In the genomic region with DNA sequence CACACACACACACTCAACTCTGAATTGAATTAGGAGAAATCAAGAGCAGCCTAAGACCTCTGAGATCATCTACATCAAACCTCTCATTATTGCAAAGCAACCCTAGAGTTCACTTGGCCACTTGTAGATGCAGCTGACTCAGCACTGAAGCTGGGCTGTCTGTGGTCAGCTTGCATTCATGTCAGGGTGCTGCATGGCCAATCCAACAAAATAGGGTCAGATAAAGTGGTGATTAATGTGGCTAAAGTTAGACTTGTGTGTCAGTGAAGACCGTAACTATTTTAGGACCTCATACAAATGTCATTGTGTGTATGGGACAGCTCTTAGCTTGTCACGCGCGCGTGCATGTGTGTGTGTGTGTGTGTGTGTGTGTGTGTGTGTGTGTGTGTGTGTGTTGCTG, we compare ENCODE assay signal across 27 mouse cellular contexts. TPM values are rescaled to one million over a fixed set of nuclear protein-coding genes. Genes with fewer than 3 reads are reported as not detected.
DNase-seq lines count a peak whose midpoint lies in the region; ATAC-seq and TF ChIP-seq lines count a peak whose summit lies in the region.
"Had no signal": no experiment of that assay in that cellular context is flagged by ENCODE, and none has a peak within 500 bp of the region (broad histone marks: within the 10 kb centered on the region; RNA-seq: fewer than 3 reads in every experiment).

No protein-coding gene starts in this region.

- H3K4me3 ChIP-seq in megakaryocyte, embryonic 14.5 days (replicated peaks), result peak overlapping the region; percentile 10
- H3K4me3 ChIP-seq in embryonic fibroblast, embryonic 13.5 days (ENCODE audit: insufficient read depth, low read length), result no peak overlapping the region
- H3K4me3 ChIP-seq in myocyte, result no peak overlapping the region
- H3K4me3 ChIP-seq: embryonic facial prominence, embryonic 10.5 days; forebrain, embryonic 10.5 days; kidney, embryonic 15.5 days; limb, embryonic 10.5 days; neural tube, embryonic 13.5 days; stomach, embryonic 15.5 days had no signal

- TF ChIP-seq POLR2A in embryonic fibroblast, embryonic 13.5 days (IDR thresholded peaks at IDR 0.05; ENCODE audit: low read depth, low read length), result no peak
- TF ChIP-seq POLR2A in myocyte (IDR thresholded peaks at IDR 0.05; ENCODE audit: insufficient read length, low read depth), result no peak

- peaks cover 75% of the 10 kb centered on the region for H3K4me1 ChIP-seq in megakaryocyte, embryonic 14.5 days
- H3K4me1 ChIP-seq in embryonic fibroblast, embryonic 13.5 days (ENCODE audit: control insufficient read depth, insufficient read depth, low read length), result peaks cover 7% of the 10 kb centered on the region
- H3K4me1 ChIP-seq: forebrain, embryonic 10.5 days; limb, embryonic 10.5 days; neural tube, embryonic 13.5 days; stomach, embryonic 15.5 days had no signal

- H3K4me2 ChIP-seq in myocyte (ENCODE audit: low read depth), result peak overlapping the region; percentile 45
- H3K4me2 ChIP-seq: kidney, embryonic 15.5 days; neural tube, embryonic 13.5 days; stomach, embryonic 15.5 days had no signal

- peak overlapping the region; percentile 88 for H3K27ac ChIP-seq in embryonic fibroblast, embryonic 13.5 days (ENCODE audit: insufficient read depth, low read length)
- H3K27ac ChIP-seq: embryonic facial prominence, embryonic 10.5 days; forebrain, embryonic 10.5 days; hindbrain, postnatal 0 days; kidney, embryonic 15.5 days; limb, embryonic 10.5 days; neural tube, embryonic 13.5 days; stomach, embryonic 15.5 days had no signal

- H3K9me3 ChIP-seq in megakaryocyte, embryonic 14.5 days, result no peaks in the 10 kb centered on the region
- H3K9me3 ChIP-seq: forebrain, embryonic 10.5 days; G1E; kidney, embryonic 15.5 days; limb, embryonic 10.5 days; neural tube, embryonic 13.5 days; stomach, embryonic 15.5 days had no signal

- intact Hi-C loops in heart, postnatal 25 days (cut with DNase I), result no loop called here

- ATAC-seq in megakaryocyte, adult 5-6 weeks (ENCODE audit: poor library complexity, severe bottlenecking), result no peak
- no peak for ATAC-seq in inflammation-experienced regulatory T-cells, adult 6 months
- ATAC-seq: forebrain, embryonic 16.5 days; hindbrain, postnatal 0 days; intestine, postnatal 0 days; lung, postnatal 0 days had no signal

- no peak overlapping the region for H3ac ChIP-seq in myocyte (ENCODE audit: control insufficient read depth, insufficient read length)

- TF ChIP-seq CTCF in embryonic fibroblast, embryonic 13.5 days (IDR thresholded peaks at IDR 0.05; ENCODE audit: borderline replicate concordance, insufficient read depth, low read length), result no peak

- no peaks in the 10 kb centered on the region for H3K27me3 ChIP-seq in megakaryocyte, embryonic 14.5 days (replicated peaks)
- H3K27me3 ChIP-seq in myocyte (ENCODE audit: control insufficient read depth, insufficient read depth, insufficient read length), result no peaks in the 10 kb centered on the region
- H3K27me3 ChIP-seq: kidney, embryonic 15.5 days; neural tube, embryonic 13.5 days; stomach, embryonic 15.5 days had no signal

- DNase-seq in heart, adult 11 months, result peak; percentile 61
- DNase-seq in heart, postnatal 25 days (ENCODE audit: low spot score), result no peak
- DNase-seq in spleen, postnatal 14 days (ENCODE audit: low spot score in 2 of 2), result no peak
- DNase-seq: adrenal gland, postnatal 25 days; cerebellum, adult 9-10 months; gastrocnemius, postnatal 10 days; midbrain, embryonic 14.5 days; thymus, adult 18-20 months; thymus, postnatal 36 days had no signal

- no peaks in the 10 kb centered on the region for H3K79me2 ChIP-seq in myocyte (ENCODE audit: control insufficient read depth, insufficient read depth)

- no peaks in the 10 kb centered on the region for H3K36me3 ChIP-seq in megakaryocyte, embryonic 14.5 days (replicated peaks; ENCODE audit: low read length)
- H3K36me3 ChIP-seq in myocyte (ENCODE audit: control insufficient read depth, insufficient read depth), result no peaks in the 10 kb centered on the region
- H3K36me3 ChIP-seq: embryonic facial prominence, embryonic 10.5 days; forebrain, embryonic 10.5 days; G1E; kidney, embryonic 15.5 days; limb, embryonic 10.5 days; neural tube, embryonic 13.5 days; stomach, embryonic 15.5 days had no signal

TF ChIP-seq in myocyte, 11 proteins besides CTCF, POLR2A, EP300 and RAD21:
- TF ChIP-seq REST (IDR thresholded peaks at IDR 0.05; ENCODE audit: insufficient read depth, insufficient read length) (no peak), MYOG (IDR thresholded peaks at IDR 0.05; ENCODE audit: control insufficient read depth in 1 of 3, insufficient read depth in 1 of 3, insufficient read length in 2 of 3, low read depth in 2 of 3) (peak in 1 of 3 experiments; percentile 4), SRF (IDR thresholded peaks at IDR 0.05; ENCODE audit: control insufficient read depth, insufficient read length, low read depth) (no peak), CEBPB (IDR thresholded peaks at IDR 0.05; ENCODE audit: insufficient read depth, poor library complexity, severe bottlenecking) (no peak), MYOD1 (IDR thresholded peaks at IDR 0.05; ENCODE audit: control insufficient read depth in 1 of 3, insufficient read length in 2 of 3, low read depth in 2 of 3) (no peak), USF1 (IDR thresholded peaks at IDR 0.05; ENCODE audit: low read depth) (no peak)

RNA-seq across cellular contexts. Expression of gene Cdcp1, which starts 28.2 kb away (rescaled TPM):
- total RNA-seq in heart, postnatal 25 days (2021), result under 1 TPM; 0.08 TPM
- 0.91 TPM in 1 of 2 replicates, not detected in the other for polyA plus RNA-seq in megakaryocyte, embryonic 14.5 days (2012; ENCODE audit: insufficient read depth, low replicate concordance)
- total RNA-seq in megakaryocyte, adult 5-6 weeks (2015), result not detected in 2 replicates
- not detected in 2 replicates for total RNA-seq in megakaryocyte, adult 5-6 weeks (2017)
- not detected in 2 replicates for polyA plus RNA-seq in embryonic fibroblast, embryonic 13.5 days (2011; ENCODE audit: insufficient read length, low read depth, missing spikeins)
- not detected for polyA plus RNA-seq in myocyte (2012; fragmentation: generic; extraction: Trizol)
- 1 to 10 TPM in 2 of 3 experiments, under 1 TPM in 1; 0.35 to 1.5 (median 1.3) TPM for polyA plus RNA-seq in inflammation-experienced regulatory T-cells, adult 6 months (2017; shearing (Covaris generic))
- total RNA-seq: gastrocnemius, postnatal 10 days had no signal
- polyA plus RNA-seq: G1E; midbrain, embryonic 14.5 days had no signal

RNA-seq across cellular contexts. Expression of gene Clec3b, which starts 36.8 kb away (rescaled TPM):
- 10 to 100 TPM; 63.0 to 63.6 TPM for total RNA-seq in heart, postnatal 25 days (2021)
- 0.93 TPM in 1 of 2 replicates, not detected in the other for polyA plus RNA-seq in megakaryocyte, embryonic 14.5 days (2012; ENCODE audit: insufficient read depth, low replicate concordance)
- not detected in 2 replicates for total RNA-seq in megakaryocyte, adult 5-6 weeks (2015)
- total RNA-seq in megakaryocyte, adult 5-6 weeks (2017), result not detected in 2 replicates
- polyA plus RNA-seq in embryonic fibroblast, embryonic 13.5 days (2011; ENCODE audit: insufficient read length, low read depth, missing spikeins), result not detected in 2 replicates
- 0.10 TPM for polyA plus RNA-seq in myocyte (2012; fragmentation: generic; extraction: Trizol)
- under 1 TPM in 1 of 3 experiments, not detected in 2; 0.46 TPM for polyA plus RNA-seq in inflammation-experienced regulatory T-cells, adult 6 months (2017; shearing (Covaris generic))
- total RNA-seq: G1E; megakaryocyte progenitor cell, adult 5-6 weeks had no signal
- polyA plus RNA-seq: embryonic facial prominence, embryonic 10.5 days; forebrain, embryonic 10.5 days; G1E; hindbrain, embryonic 11.5 days; limb, embryonic 10.5 days had no signal
